Comparison of ENCODE assay signal across 10 mouse cellular contexts in genomic region chr10:41403364-41403763, GRCm38 (mm10).
"Had no signal": no experiment of that assay in that cellular context is flagged by ENCODE, and none has a peak within 500 bp of the region (broad histone marks: within the 10 kb centered on the region; RNA-seq: fewer than 3 reads in every experiment).

No protein-coding gene starts in this region.

- H3K36me3 ChIP-seq: limb, embryonic 15.5 days; liver, embryonic 12.5 days; midbrain, embryonic 10.5 days; neural tube, embryonic 12.5 days had no signal

- DNase-seq: kidney, adult 11 months; kidney, postnatal 25 days; thymus, postnatal 4 days had no signal

- H3K27me3 ChIP-seq: limb, embryonic 15.5 days; liver, embryonic 12.5 days; neural tube, embryonic 12.5 days had no signal

- H3K4me3 ChIP-seq: left cerebral cortex, adult 2 months; limb, embryonic 15.5 days; liver, embryonic 12.5 days; midbrain, embryonic 10.5 days; myocyte; neural tube, embryonic 12.5 days had no signal

- H3K4me2 ChIP-seq: limb, embryonic 15.5 days; liver, embryonic 12.5 days; neural tube, embryonic 12.5 days had no signal

- H3K9ac ChIP-seq: limb, embryonic 15.5 days; liver, embryonic 12.5 days; neural tube, embryonic 12.5 days had no signal

- H3K4me1 ChIP-seq: limb, embryonic 15.5 days; liver, embryonic 12.5 days; midbrain, embryonic 10.5 days; neural tube, embryonic 12.5 days had no signal

- ATAC-seq: liver, embryonic 12.5 days had no signal

- H3K27ac ChIP-seq: left cerebral cortex, adult 2 months; limb, embryonic 15.5 days; liver, embryonic 12.5 days; midbrain, embryonic 10.5 days; neural tube, embryonic 12.5 days; stomach, postnatal 0 days had no signal

- H3K9me3 ChIP-seq: limb, embryonic 15.5 days; liver, embryonic 12.5 days; midbrain, embryonic 10.5 days; neural tube, embryonic 12.5 days had no signal
